Mouse (Mus musculus) brain, embryonic 14.5 days (tissue): ENCODE data around the gene Abca7. TPM values are rescaled to one million over a fixed set of nuclear protein-coding genes. Genes with fewer than 3 reads are reported as not detected.

Experiments used
- DNase-seq: peaks from one replicate; pipeline ENCODE4 v3.0.0-alpha.2; 2011; ENCODE audit warnings: low read depth
- CTCF ChIP-seq: fragments of 200-500 bp; IDR thresholded peaks from 2 replicates; pipeline ENCODE4 v1.5.1; 2012; ENCODE audit warnings: inconsistent platforms, mild to moderate bottlenecking, moderate library complexity, borderline replicate concordance; ENCODE audit not compliant: insufficient read depth, insufficient read length; ENCODE audit errors: extremely low read depth
- POLR2A ChIP-seq: fragments of 200-500 bp; IDR thresholded peaks from 2 replicates; pipeline ENCODE4 v1.6.1; 2012; ENCODE audit warnings: mild to moderate bottlenecking, inconsistent platforms, borderline replicate concordance; ENCODE audit not compliant: poor library complexity, insufficient read depth, insufficient read length, severe bottlenecking; ENCODE audit errors: extremely low read depth
- polyA plus RNA-seq: library from polyadenylated mRNA; depleted of rRNA; stranded (reverse); fragments of >200 nt; gene quantifications from 2 replicates; pipeline ENCODE4 v1.2.3, GENCODE M21; 2012

Gene Abca7
- polyA plus RNA-seq, 1 experiment, result 12.7 TPM

DNA sequence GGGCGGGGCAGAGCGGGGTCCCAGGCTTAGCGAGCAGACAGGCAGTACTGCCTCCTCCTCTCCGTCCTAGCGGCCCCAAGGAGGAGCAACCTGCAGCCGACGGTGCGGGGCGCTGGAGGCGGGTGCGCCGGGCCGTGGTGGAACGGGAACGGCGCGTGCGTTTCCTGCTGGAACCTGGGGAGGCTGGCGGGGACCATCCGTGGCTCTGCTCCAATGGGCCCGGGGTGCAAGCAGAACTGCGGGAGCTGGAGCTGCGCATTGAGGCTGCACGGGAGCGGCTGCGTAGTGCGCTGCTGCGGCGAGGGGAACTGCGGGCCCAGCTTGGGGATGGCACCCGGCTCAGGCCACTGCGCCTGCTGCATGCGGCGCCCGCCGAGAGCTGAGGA lies 19.6 kb upstream of the Abca7 start:
- DNase-seq, result no peak
- TF ChIP-seq CTCF, result no peak
- no peak for TF ChIP-seq POLR2A

DNA sequence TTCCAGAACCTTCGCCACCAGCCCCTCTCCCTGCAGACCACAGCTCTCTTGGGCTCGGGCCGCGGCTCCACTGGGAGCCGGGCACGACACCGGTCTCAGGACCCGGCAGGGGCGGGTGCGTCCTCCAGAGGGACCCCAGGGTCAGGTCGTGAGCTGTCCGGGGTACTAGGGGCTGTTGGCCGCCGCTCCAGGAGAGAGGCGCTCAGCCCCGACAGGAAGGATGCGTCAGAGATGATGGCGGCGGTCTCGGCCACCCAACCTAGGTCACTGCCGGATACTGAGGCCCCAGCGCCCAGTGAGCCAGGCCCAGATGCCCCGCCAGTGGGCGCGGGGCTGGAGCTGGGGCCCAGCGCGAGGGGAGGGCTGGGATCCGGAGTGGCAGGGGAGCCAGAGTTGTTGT lies 19.0 kb upstream of the Abca7 start:
- TF ChIP-seq CTCF (no peak), POLR2A (no peak)
- no peak for DNase-seq

DNA sequence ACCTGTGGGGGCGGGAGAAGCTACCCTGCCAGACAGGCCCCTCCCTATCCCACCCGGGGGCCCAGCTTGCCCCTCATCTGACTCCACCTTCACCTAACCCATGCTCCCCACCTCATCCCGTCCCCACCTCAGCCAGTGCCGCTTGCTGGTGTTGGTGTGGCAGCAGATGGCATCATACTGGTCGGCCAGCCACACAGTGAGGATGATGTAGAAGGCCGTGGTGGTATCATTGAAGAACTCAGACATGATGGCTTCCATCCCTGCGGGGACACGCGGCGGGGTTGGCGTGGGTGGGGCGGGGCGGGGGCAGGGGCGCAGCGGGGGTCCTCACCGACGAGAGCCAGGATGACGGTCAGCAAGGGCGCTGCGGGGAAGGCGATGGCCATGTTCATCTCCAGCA lies 18.2 kb upstream of the Abca7 start:
- TF ChIP-seq CTCF, result no peak
- no peak for TF ChIP-seq POLR2A

GRCm38 (mm10) chr10:79979401-79980155 lies 16.7 kb upstream of the Abca7 start:
- TF ChIP-seq CTCF (no peak), POLR2A (no peak)
- DNase-seq, result no peak

More for the DNA sequence above, 18.2 kb upstream of the Abca7 start:
- DNase-seq, result no peak

- TF ChIP-seq POLR2A, result no peak
- no peak for TF ChIP-seq CTCF
Measured at GRCm38 (mm10) chr10:79983205-79983604, 13.1 kb upstream of the Abca7 start.

DNA sequence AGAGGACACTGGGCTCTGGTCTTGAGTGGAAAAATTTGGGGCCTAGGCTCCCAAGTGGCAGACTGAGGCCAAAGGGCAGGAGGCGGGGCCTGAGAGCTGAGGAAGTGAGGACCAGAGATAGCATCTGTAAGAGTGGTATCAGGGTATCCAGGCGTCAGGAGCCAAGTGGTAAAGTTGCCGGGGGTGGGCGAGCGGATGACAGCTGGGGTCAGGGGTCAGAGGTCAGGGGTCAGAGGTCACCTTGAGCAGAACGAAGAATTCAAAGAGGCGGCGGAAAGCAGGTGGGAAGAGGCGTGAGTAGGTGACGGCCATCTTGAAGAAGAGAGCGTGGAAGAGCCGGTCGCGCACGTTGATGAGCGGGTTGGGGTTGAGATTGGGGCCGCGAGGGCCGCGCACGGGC lies 12.6 kb upstream of the Abca7 start:
- TF ChIP-seq CTCF (no peak), POLR2A (no peak)

More at GRCm38 (mm10) chr10:79983205-79983604, 13.1 kb upstream of the Abca7 start:
- no peak for DNase-seq

GRCm38 (mm10) chr10:79984195-79984816 lies 12.0 kb upstream of the Abca7 start, which contains the start of gene Tmem259:
Gene Tmem259, minus strand, starts transcription at chr10:79984330.
- TF ChIP-seq CTCF (peak; percentile 51; the same call in 1 of the 2 replicates), POLR2A (0 out of 2 replicates have a peak, but pooled peaks have one; percentile 17)
- peak; percentile 95 for DNase-seq

More for the DNA sequence above, 12.6 kb upstream of the Abca7 start:
- peak; percentile 64 for DNase-seq

DNA sequence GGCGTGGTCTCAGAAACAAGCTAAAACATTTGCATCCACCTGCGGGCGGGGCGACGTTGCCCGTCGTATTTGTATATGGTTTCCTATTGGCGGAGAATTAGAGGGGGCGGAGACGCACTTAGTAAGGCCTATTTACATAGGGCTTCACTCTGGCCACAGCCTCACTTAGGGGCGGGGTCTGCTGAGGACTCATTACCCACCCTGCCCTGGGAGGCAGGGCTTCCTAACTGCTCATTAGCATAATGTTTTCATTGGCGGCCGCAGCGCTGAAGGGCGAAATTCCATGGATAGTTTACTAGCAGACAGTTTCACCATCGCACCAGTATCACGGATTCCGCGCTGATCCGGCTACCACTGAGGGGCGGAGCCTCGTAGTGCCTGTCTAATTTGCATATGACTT lies 11.4 kb upstream of the Abca7 start:
- peak; percentile 100 for DNase-seq
- TF ChIP-seq CTCF (no peak), POLR2A (no peak)

DNA sequence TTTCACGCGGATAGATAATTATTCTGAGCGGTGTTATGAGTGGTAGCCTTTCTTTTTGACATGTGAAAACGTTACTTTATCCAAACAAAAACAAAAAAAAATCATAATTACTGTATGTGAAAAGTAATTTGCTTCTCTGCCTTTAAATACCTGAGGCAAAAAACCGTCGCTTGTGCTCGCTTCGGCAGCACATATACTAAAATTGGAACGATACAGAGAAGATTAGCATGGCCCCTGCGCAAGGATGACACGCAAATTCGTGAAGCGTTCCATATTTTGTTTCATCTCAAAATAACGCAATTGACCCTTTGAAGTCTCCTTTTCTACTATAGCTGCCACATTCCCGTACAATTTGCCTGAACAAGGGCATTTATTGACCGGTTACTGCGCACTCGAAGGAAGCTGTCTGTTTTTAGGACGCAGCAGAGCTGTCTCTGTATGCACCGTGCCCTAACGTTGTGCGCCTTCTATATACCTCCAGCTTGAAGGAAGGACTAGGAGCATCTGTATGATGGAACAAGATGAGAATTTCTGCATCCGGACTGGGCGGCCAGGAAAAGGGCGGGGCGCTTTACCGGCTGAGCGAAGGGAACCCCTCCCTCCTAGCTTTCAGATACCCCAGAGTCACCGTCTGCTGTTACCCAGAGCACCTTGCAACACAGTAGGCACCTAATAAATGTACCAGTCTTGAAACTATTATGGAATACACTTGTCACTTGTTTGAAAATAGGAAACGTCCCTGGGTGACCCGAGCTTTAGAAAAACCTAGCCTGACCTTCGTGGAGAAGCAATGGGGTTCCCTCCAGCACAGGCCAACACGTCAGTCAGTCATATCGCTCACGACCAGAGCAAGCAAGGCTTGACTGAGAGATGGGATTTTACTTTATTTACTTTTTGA lies 10.7 kb upstream of the Abca7 start:
- no peak for TF ChIP-seq CTCF
- no peak for TF ChIP-seq POLR2A
- peak; percentile 76 for DNase-seq

DNA sequence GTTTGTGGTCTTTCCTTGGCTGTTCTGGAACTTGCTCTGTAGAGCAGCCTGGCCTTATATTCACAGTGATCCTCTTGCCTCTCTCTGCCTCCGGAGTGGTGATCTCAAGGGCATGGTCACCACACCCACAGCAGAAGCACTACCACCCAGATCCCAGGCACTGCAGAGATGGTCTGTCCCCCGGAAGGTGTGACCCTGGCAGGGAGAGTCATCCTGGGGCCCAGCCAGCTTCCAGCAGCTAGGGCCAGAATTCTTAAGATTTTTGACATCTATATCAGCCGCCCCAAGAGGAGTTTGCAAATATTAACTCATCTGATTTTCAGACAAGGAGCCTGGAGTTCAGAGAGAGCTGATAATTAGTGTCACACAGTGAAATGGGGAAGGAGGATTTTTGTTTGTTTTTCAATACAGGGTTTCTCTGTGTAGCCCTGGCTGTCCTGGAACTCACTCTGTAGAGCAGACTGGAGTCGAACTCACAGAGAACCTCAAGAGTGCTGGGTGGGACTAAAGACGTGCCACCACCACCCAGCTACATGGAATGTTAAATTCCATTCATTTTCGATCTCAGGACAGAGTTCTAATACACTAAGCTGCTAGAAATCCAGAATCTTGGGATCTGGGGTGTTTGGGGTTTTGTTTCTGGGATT lies 9.9 kb upstream of the Abca7 start:
- no peak for DNase-seq
- TF ChIP-seq CTCF (no peak), POLR2A (no peak)
